Mouse (Mus musculus): ENCODE measurements around the gene Lmbr1l. TPM values are rescaled to one million over a fixed set of nuclear protein-coding genes. Genes with fewer than 3 reads are reported as not detected.

The Lmbr1l gene
- 95.0 TPM for polyA plus RNA-seq (2017; shearing (Covaris generic))

GRCm38 (mm10) chr15:98917538-98918498, at the start of gene Lmbr1l:
TSS of gene Lmbr1l (minus strand) at chr15:98918231.

DNA sequence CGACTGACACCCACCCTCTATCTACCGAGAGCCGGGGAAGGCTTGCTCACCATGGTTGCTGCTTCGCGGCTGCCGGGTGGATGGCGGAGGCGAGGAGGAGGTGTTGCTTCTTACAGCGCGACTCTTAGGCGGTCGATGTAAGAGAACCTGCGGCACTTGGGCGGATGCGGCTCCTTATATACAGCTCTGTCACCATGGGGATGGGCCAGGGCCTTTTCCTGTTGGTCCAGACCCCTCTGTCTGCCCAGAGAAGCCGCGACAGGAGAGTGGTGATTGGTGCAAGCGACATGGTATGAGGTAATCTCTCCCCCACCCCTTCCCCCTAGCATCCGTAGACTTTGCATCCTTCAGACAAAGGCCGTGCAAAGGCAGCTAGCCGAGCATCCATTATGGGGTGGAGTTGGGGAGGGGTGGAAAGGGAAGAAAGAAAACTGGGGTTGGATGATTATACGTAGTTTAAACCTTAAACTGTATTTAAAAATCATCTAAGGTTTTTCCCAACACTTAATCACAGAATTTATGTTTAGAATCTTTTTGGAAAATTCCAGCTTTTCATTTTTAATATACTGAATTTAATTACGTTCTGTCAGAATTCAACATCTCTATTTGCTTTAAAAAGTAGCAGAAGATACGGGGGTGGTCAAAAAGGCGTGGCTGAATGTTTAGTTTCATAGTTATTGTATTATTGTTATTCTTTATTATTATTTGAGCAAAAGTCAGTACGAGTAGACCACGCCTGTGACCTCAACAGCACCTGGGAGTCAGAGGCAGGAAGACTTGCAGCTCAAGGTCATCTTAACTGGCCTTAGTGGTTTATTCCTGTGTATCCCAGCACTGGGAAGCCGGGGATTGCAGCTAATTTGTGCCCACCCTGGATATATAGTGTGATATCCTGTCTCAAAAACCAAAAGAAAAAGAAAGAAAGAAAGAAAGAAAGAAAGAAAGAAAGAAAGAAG, 35.6 kb upstream of the Lmbr1l start, which contains the start of the genes Gm49450 and Tuba1a:
TSS of gene Gm49450 (minus strand) at position 151 of the 956 bp plus-strand sequence.
TSS of gene Tuba1a (minus strand) at position 303 of the 956 bp plus-strand sequence.

GRCm38 (mm10) chr15:98934217-98934839, 16.3 kb upstream of the Lmbr1l start, which contains the start of gene Tuba1b:
TSS of gene Tuba1b (minus strand) at chr15:98934565.

DNA sequence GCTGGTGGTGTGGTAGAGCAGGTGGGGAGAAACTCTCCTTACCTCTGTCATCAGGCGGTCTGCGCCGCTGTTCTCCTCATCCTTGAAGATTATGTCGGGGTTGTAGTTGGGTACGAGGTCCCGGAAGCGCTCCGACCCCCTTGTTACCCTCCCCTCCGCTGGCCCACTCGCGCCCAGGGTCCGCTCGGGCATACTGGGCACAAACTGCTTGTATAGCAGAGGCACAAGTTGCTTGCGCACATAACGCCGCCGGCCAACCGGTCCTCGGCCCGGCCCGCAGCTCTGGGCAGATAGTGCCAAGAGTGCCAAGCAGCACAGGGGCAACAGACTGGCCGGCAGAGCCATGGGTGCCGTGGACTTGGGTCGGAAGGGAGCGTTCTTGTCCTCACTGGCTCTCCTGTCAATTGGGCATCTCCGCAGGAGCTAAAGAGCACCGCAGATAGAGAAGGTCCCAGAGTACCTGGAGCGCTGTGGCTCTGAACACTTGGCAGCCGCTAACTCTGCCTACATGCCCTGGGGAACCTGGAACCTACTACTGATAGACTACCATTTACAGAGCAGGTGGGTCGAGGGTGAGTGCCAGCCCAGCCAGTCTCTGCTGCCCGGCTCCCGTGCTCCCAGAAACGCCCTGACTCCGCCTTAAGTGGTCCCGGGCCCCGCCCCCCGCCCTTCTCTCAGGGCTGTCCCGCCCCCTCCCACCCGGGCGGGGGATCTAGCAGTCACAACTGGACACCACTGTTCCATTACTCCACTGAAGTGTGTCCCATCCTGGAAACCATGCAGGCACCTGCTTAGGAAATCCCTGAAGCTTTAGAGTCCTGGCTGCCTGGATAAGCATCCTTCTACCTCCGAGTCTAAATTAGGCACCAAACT, 19.9 kb downstream of the Lmbr1l start, which contains the start of gene Dhh:
TSS of gene Dhh (minus strand) at position 613 of the 873 bp plus-strand sequence.

DNA sequence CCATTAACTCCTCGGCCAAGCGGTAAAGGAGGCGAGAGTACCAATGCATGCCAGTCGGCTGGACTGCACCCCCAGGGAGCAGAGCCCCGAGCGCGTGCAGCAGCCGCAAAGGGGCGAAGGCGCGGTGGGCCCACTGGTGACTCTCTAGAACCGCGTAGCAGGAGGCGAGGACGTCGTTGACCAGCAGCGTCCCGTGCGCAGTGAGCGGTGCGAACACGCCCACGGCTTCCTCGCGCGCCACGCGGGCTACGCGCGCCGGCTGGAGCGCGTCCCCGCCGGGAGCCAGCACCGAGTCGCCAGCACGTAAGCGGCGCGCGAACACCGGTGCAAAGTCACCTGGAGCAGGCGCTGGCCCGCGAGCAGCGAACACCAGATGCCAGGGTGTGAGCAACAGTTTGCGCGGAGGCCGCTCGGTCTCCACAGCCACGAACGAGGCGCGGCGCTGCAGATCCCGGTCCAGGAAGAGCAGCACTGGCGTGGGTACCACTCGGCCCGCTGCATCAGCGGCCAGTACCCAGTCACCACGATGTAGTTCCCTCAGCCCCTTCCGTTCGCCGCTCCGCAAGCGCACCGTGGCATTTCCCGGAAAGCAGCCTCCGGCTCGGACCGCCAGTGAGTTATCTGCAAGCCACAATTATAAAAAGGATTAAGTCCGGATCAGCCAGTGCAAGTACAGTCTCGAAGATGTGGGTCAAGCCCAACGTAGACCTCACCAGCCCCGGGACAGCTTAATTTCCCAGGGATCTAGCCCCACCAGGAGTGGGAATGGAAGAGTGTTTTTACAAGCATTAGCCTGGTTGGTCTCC, 23.9 kb downstream of the Lmbr1l start, which contains the start of gene Rhebl1:
TSS of gene Rhebl1 (minus strand) at position 601 of the 806 bp plus-strand sequence.

DNA sequence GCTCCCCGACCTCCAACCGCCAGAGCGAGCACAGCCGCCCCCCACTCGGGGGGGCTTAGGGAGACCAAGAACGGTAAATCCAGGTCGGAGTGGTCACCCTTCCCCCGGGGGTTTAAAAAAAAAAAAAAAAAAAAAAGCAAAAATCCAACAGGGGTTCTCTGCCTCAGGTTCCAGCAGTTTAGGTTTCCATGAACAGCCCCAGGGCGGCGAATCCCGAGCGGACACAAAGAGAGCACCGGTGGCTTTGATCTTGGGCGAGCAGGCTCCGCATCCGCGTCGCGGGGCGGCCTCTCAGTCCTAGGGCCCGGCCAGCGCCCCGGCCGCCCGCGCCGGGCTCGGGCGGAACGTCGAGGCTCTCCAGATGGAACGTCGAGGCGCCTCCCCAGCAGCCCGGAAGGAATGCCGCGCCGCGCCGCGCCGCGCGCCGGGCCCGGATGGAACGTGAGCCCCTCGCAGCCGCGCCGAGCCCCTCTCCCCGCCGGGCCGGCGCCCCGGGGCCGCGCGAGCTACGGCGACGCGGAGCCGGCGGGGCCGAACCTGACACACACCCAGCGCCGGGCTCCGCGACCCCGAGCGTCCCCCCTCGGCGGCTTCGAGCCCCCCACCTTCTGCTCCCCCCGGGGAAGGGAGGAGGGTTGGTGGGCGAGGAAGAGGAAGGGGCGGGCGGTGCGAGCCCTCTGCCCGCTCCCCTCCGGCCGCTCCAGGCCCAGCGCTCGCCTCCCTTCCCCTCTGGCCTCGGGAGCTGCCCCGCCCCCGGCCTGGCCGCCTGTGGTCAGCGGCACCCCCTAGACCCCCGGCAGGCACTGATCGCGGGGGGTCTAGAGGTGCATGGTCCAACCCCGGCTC, 46.7 kb downstream of the Lmbr1l start, which contains the start of gene Kmt2d:
TSS of gene Kmt2d (minus strand) at position 135 of the 846 bp plus-strand sequence.

Other genes starting within 250 kb of the Lmbr1l start
- gene Rnd1, start 240.8 kb downstream of the Lmbr1l start, polyA plus RNA-seq (2017; shearing (Covaris generic)): 3.1 TPM
- gene Ccdc65, start 210.0 kb downstream of the Lmbr1l start, polyA plus RNA-seq (2017; shearing (Covaris generic)): 0.48 TPM
- not detected for gene Fkbp11, start 190.0 kb downstream of the Lmbr1l start, polyA plus RNA-seq (2017; shearing (Covaris generic))
- 84.9 TPM for gene Arf3, start 155.0 kb downstream of the Lmbr1l start, polyA plus RNA-seq (2017; shearing (Covaris generic))
- not detected for gene Wnt10b, start 140.1 kb downstream of the Lmbr1l start, polyA plus RNA-seq (2017; shearing (Covaris generic))
- gene Wnt1, start 128.4 kb downstream of the Lmbr1l start, polyA plus RNA-seq (2017; shearing (Covaris generic)): not detected
- gene Ddn, start 108.7 kb downstream of the Lmbr1l start, polyA plus RNA-seq (2017; shearing (Covaris generic)): 0.20 TPM
- gene Prkag1, start 86.7 kb downstream of the Lmbr1l start, polyA plus RNA-seq (2017; shearing (Covaris generic)): 111 TPM
- 21.8 TPM for gene Kmt2d, start 47.0 kb downstream of the Lmbr1l start, polyA plus RNA-seq (2017; shearing (Covaris generic))
- gene Rhebl1, start 23.7 kb downstream of the Lmbr1l start, polyA plus RNA-seq (2017; shearing (Covaris generic)): 29.6 TPM
- gene Dhh, start 19.7 kb downstream of the Lmbr1l start, polyA plus RNA-seq (2017; shearing (Covaris generic)): 0.09 TPM
- gene Tuba1b, start 16.3 kb upstream of the Lmbr1l start, polyA plus RNA-seq (2017; shearing (Covaris generic)): 267 TPM
- gene Gm49450, start 35.3 kb upstream of the Lmbr1l start, polyA plus RNA-seq (2017; shearing (Covaris generic)): not detected
- 205 TPM for gene Tuba1a, start 35.5 kb upstream of the Lmbr1l start, polyA plus RNA-seq (2017; shearing (Covaris generic))
- gene Tuba1c, start 111.7 kb upstream of the Lmbr1l start, polyA plus RNA-seq (2017; shearing (Covaris generic)): 35.8 TPM
- not detected for gene Prph, start 136.9 kb upstream of the Lmbr1l start, polyA plus RNA-seq (2017; shearing (Covaris generic))
- gene Troap, start 156.3 kb upstream of the Lmbr1l start, polyA plus RNA-seq (2017; shearing (Covaris generic)): not detected
- gene C1ql4, start 169.6 kb upstream of the Lmbr1l start, polyA plus RNA-seq (2017; shearing (Covaris generic)): not detected
- 0.33 TPM for gene Dnajc22, start 174.9 kb upstream of the Lmbr1l start, polyA plus RNA-seq (2017; shearing (Covaris generic))
- gene Spats2, start 207.7 kb upstream of the Lmbr1l start, polyA plus RNA-seq (2017; shearing (Covaris generic)): 1.3 TPM